Mouse (Mus musculus) limb, embryonic 14.5 days (tissue): Measurements from ENCODE around the gene Zzz3. TPM values are rescaled to one million over a fixed set of nuclear protein-coding genes. Genes with fewer than 3 reads are reported as not detected.
A peak's percentile ranks its signal among the peaks of the same experiment; 100 is the strongest.

Experiments
- ATAC-seq: fragments of 200-750 bp; cut with Nextera tagmentation; 2 replicates; pipeline ENCODE4 v1.8.0; 2017; ENCODE audit warnings: low read depth, moderate number of reproducible peaks, moderate TSS enrichment; ENCODE audit not compliant: low FRiP score
- DNase-seq: peaks from one replicate; pipeline ENCODE4 v3.0.0-alpha.2; 2015; ENCODE audit warnings: low spot score
- H3K27ac ChIP-seq: fragments of 300-500 bp; sonication (generic); replicated peaks from 2 replicates; pipeline ENCODE4 v1.5.1; 2014; ENCODE audit warnings: low read depth, mild to moderate bottlenecking, low read length, moderate library complexity, mixed read lengths
- H3K27me3 ChIP-seq: fragments of 300-500 bp; sonication (generic); 2 replicates; pipeline ENCODE4 v1.6.1; 2014; ENCODE audit warnings: low read length, mixed read lengths; ENCODE audit not compliant: control insufficient read depth, insufficient read depth
- H3K36me3 ChIP-seq: fragments of 300-500 bp; sonication (generic); 2 replicates; pipeline ENCODE4 v1.6.1; 2014; ENCODE audit warnings: mild to moderate bottlenecking, low read length, moderate library complexity, mixed read lengths; ENCODE audit not compliant: control insufficient read depth, insufficient read depth
- H3K4me1 ChIP-seq: fragments of 300-500 bp; sonication (generic); 2 replicates; pipeline ENCODE4 v1.6.1; 2014; ENCODE audit warnings: antibody characterized with exemption, low read length, mixed read lengths; ENCODE audit not compliant: control insufficient read depth, insufficient read depth
- H3K4me2 ChIP-seq: fragments of 300-500 bp; sonication (generic); replicated peaks from 2 replicates; pipeline ENCODE4 v1.6.1; 2014; ENCODE audit warnings: low read depth, mild to moderate bottlenecking, low read length, moderate library complexity; ENCODE audit not compliant: severe bottlenecking
- H3K4me3 ChIP-seq: fragments of 300-500 bp; sonication (generic); replicated peaks from 2 replicates; pipeline ENCODE4 v1.5.1; 2014; ENCODE audit warnings: low read length
- H3K9ac ChIP-seq: fragments of 300-500 bp; sonication (generic); 2 replicates; pipeline ENCODE4 v1.6.1; 2014; ENCODE audit warnings: mild to moderate bottlenecking, low read depth, low read length, moderate library complexity; ENCODE audit not compliant: severe bottlenecking
- H3K9me3 ChIP-seq: fragments of 300-500 bp; sonication (generic); 2 replicates; pipeline ENCODE4 v1.6.1; 2016; ENCODE audit warnings: low read length; ENCODE audit not compliant: control insufficient read depth
- POLR2A ChIP-seq: fragments of 200-500 bp; IDR thresholded peaks from 2 replicates; pipeline ENCODE4 v1.8.0; 2012; ENCODE audit warnings: inconsistent platforms, mild to moderate bottlenecking, moderate library complexity, borderline replicate concordance; ENCODE audit not compliant: insufficient read depth, insufficient read length; ENCODE audit errors: extremely low read depth
- WGBS: fragments of 180-500 bp; shearing (Covaris S2); extraction: QIAGEN DNeasy Blood & Tissue Kit; methylation state at CpG from one replicate; pipeline ENCODE4 v1.1.7; 2014; 5-methylcytosine and 5-hydroxymethylcytosine counted together
- polyA plus RNA-seq, 2 experiments: library from polyadenylated mRNA; depleted of rRNA in 1 of 2; stranded (reverse) in 1 of 2; unstranded in 1 of 2; fragments of >200 nt; fragmentation: Nextera tagmentation in 1 of 2; extraction: Ambion mirVana in 1 of 2; gene quantifications; 2 replicates each; pipeline versions ENCODE4 v1.2.1 to v1.2.3; 2012 to 2014

Zzz3 gene
- polyA plus RNA-seq, 2 experiments: 36.8 to 53.6 TPM

DNA sequence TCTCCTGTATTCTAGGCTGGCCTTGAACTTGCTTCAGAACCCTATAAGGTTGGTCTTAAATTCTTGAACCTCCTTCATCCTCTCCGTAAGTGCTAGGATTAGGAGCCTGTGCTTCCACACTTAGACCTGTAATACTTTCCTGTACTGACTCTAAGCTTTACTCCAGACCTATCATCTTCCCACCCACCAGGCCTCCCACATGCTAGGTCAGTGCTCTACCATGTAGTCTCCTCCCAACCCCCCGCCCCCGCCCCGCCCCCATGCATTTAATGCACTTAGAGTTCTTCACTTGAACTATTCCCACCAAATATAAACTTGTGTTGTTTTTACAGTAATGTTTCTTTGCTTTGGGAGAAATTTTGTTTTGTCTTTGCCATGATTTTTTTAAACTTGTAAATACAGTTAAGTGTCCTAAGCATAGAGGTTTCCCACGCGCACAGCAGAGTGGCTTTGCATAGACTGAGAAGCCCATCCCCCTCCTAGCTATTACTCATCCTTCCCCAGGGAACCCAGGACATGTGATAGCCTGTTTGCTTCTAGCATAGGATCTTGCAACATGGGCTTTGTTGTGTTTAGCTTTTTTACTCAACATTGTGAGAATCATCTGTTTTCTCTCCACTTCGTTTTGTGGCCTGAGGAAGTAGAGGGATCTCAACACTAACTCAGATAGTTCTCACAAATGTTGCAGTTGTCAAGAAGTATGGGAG lies 6.8 kb downstream of the Zzz3 start:
- H3K9ac ChIP-seq: no peak overlapping the region
- H3K27ac ChIP-seq: no peak overlapping the region
- H3K4me2 ChIP-seq: no peak overlapping the region
- ATAC-seq (peak; percentile 65; the same call in 1 of the 2 replicates), DNase-seq (peak; percentile 70)
- H3K4me3 ChIP-seq: no peak overlapping the region
- 74% methylated on average over 7 of the region's 7 CpGs for WGBS
- TF ChIP-seq POLR2A: no peak
- H3K9me3 ChIP-seq: no peaks in the 10 kb centered on the region
- no peaks in the 10 kb centered on the region for H3K27me3 ChIP-seq
- peaks cover 13% of the 10 kb centered on the region for H3K4me1 ChIP-seq
- 0 out of 2 replicates have a peak, but pooled peaks cover 3% of the 10 kb centered on the region for H3K36me3 ChIP-seq

GRCm38 (mm10) chr3:152402671-152403066 lies 7.4 kb downstream of the Zzz3 start:
- H3K9me3 ChIP-seq: no peaks in the 10 kb centered on the region
- 81% methylated on average over 3 of the region's 3 CpGs for WGBS
- H3K4me1 ChIP-seq: peaks cover 9% of the 10 kb centered on the region
- no peak overlapping the region for H3K4me3 ChIP-seq
- H3K36me3 ChIP-seq: 0 out of 2 replicates have a peak, but pooled peaks cover 3% of the 10 kb centered on the region
- DNase-seq: no peak
- H3K27ac ChIP-seq: no peak overlapping the region
- H3K9ac ChIP-seq: no peak overlapping the region
- H3K4me2 ChIP-seq: no peak overlapping the region
- TF ChIP-seq POLR2A: no peak
- no peaks in the 10 kb centered on the region for H3K27me3 ChIP-seq
- ATAC-seq: no peak

- ATAC-seq: no peak
- no peak overlapping the region for H3K9ac ChIP-seq
- H3K27ac ChIP-seq: no peak overlapping the region
- H3K4me2 ChIP-seq: no peak overlapping the region
- H3K9me3 ChIP-seq: no peaks in the 10 kb centered on the region
- peaks cover 7% of the 10 kb centered on the region; the same call in 1 of the 2 replicates for H3K4me1 ChIP-seq
- no peak for DNase-seq
- no peak overlapping the region for H3K4me3 ChIP-seq
- no peaks in the 10 kb centered on the region for H3K27me3 ChIP-seq
- H3K36me3 ChIP-seq: 0 out of 2 replicates have a peak, but pooled peaks cover 3% of the 10 kb centered on the region
- 67% methylated on average over 2 of the region's 2 CpGs for WGBS
- TF ChIP-seq POLR2A: no peak
These were observed 8.6 kb downstream of the Zzz3 start for GRCm38 (mm10) chr3:152403827-152404226.

GRCm38 (mm10) chr3:152405420-152405819 lies 10.1 kb downstream of the Zzz3 start:
- TF ChIP-seq POLR2A: no peak
- DNase-seq (no peak), ATAC-seq (no peak)
- peaks cover 7% of the 10 kb centered on the region; the same call in 1 of the 2 replicates for H3K4me1 ChIP-seq
- H3K27ac ChIP-seq: no peak overlapping the region
- no peaks in the 10 kb centered on the region for H3K27me3 ChIP-seq
- no peak overlapping the region for H3K9ac ChIP-seq
- H3K9me3 ChIP-seq: no peaks in the 10 kb centered on the region
- no peak overlapping the region for H3K4me2 ChIP-seq
- H3K4me3 ChIP-seq: no peak overlapping the region
- 87% methylated on average over 7 of the region's 7 CpGs for WGBS
- H3K36me3 ChIP-seq: 0 out of 2 replicates have a peak, but pooled peaks cover 3% of the 10 kb centered on the region

DNA sequence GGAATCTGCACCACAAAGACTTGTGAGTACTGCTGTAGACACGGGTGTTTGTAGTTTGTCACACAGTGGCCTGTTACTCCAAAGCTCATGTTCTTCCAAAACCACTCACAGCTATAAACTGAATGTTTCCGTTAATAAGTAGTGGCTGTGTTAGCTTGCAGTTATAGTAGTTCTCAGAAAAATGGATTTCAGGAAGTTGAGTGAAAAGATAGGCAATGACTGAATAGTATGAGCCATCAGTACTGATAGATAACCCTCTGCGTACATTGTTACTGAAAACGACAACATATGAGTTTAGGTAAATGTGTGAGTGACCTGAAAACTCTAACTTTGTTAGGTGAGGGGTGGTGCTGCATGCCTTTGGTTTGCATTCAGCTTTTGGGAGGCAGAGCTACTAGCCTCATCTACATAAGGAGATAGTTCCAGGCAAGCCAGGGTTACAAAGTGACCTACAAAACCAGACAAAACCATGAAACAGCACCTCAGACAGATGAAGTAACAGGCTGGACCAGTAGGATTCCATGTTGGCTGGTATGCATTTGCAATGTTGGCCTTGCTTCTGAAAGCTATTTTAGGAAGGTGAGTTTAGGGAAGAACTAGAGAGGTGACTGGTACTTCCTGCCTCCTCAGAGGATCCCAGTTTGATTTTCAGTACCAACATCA lies 10.8 kb downstream of the Zzz3 start:
- Histone ChIP-seq H3K4me3 (no peak overlapping the region), H3K36me3 (0 out of 2 replicates have a peak, but pooled peaks cover 3% of the 10 kb centered on the region), H3K9ac (no peak overlapping the region), H3K4me2 (no peak overlapping the region), H3K4me1 (peaks cover 7% of the 10 kb centered on the region; the same call in 1 of the 2 replicates), H3K9me3 (no peaks in the 10 kb centered on the region), H3K27ac (no peak overlapping the region), H3K27me3 (no peaks in the 10 kb centered on the region)
- TF ChIP-seq POLR2A: no peak
- DNase-seq (no peak), ATAC-seq (no peak)
- 64% methylated on average over 4 of the region's 4 CpGs for WGBS
